In the genomic region with DNA sequence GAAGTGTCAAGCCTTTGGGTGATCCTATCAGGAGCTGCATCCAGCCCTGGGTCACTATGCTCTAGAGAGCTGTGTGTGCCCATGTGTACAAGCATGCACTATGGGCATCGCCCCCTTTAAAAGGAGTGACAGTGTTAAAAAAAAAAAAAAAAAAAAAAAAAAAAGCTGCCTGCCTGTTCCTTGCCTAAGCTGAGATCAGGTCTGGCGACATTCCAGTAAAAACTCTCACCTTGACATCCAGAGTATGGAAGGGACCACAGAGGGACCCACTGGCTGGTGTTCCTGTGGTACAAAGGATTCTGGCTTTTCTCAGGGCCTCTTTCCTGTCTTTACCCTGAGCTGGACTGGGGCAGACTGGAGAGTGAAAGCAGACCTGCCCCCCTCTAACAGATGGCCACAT, we compare ENCODE assay signal across 24 mouse cellular contexts.
DNase-seq lines count a peak whose midpoint lies in the region; ATAC-seq and TF ChIP-seq lines count a peak whose summit lies in the region.
"Had no signal": no experiment of that assay in that cellular context is flagged by ENCODE, and none has a peak within 500 bp of the region (broad histone marks: within the 10 kb centered on the region; RNA-seq: fewer than 3 reads in every experiment).

No protein-coding gene starts in this region.

- in situ Hi-C loops in CH12.LX (cut with MboI; ENCODE audit: low pct_ligation_motif_present, low pct_unique_long_range_greater_than_20kb, low sequenced_read_pairs), result no loop called here

- H3K4me3 ChIP-seq in heart, embryonic 11.5 days (ENCODE audit: low read depth, low read length), result no peak overlapping the region
- H3K4me3 ChIP-seq in kidney, embryonic 16.5 days (ENCODE audit: low read length), result no peak overlapping the region
- H3K4me3 ChIP-seq in CH12.LX (replicated peaks in 1 of 3; ENCODE audit: low read depth in 2 of 3, low read length in 2 of 3, poor library complexity in 1 of 3), result no peak overlapping the region
- H3K4me3 ChIP-seq in forebrain, embryonic 12.5 days (replicated peaks), result no peak overlapping the region
- H3K4me3 ChIP-seq: embryonic facial prominence, embryonic 15.5 days; forebrain, embryonic 15.5 days; heart, embryonic 13.5 days had no signal

- no peak for TF ChIP-seq POLR2A in CH12.LX (IDR thresholded peaks at IDR 0.05; ENCODE audit: low read depth, low read length)

- 0 out of 2 replicates have a peak, but pooled peaks have one; percentile 35 for ATAC-seq in heart, embryonic 11.5 days (replicated peaks; ENCODE audit: insufficient number of reproducible peaks, low FRiP score, low TSS enrichment)
- no peak for ATAC-seq in kidney, embryonic 16.5 days (ENCODE audit: low FRiP score, low TSS enrichment)
- no peak for ATAC-seq in forebrain, embryonic 12.5 days (ENCODE audit: low FRiP score)
- ATAC-seq: forebrain, embryonic 15.5 days; hindbrain, postnatal 0 days; inflammation-experienced regulatory T-cells, adult 6 months; intestine, embryonic 16.5 days; Patski had no signal

- peaks cover 25% of the 10 kb centered on the region for H3K27me3 ChIP-seq in heart, embryonic 11.5 days (ENCODE audit: control insufficient read depth, insufficient read depth, low read length)
- peaks cover 44% of the 10 kb centered on the region for H3K27me3 ChIP-seq in kidney, embryonic 16.5 days (ENCODE audit: insufficient read depth, low read length)
- peaks cover 90% of the 10 kb centered on the region for H3K27me3 ChIP-seq in CH12.LX (replicated peaks)
- peaks cover 68% of the 10 kb centered on the region for H3K27me3 ChIP-seq in forebrain, embryonic 12.5 days

- intact Hi-C loops in heart, postnatal 14 days (cut with DNase I), result no loop called here

- H3K9ac ChIP-seq in heart, embryonic 11.5 days (ENCODE audit: low read depth, low read length), result no peak overlapping the region
- H3K9ac ChIP-seq in kidney, embryonic 16.5 days (replicated peaks; ENCODE audit: low read length), result no peak overlapping the region
- H3K9ac ChIP-seq in CH12.LX (ENCODE audit: insufficient read depth, low read depth), result no peak overlapping the region
- H3K9ac ChIP-seq in forebrain, embryonic 12.5 days, result no peak overlapping the region
- H3K9ac ChIP-seq: embryonic facial prominence, embryonic 15.5 days; forebrain, embryonic 15.5 days; heart, embryonic 13.5 days; hindbrain, embryonic 14.5 days had no signal

- WGBS in heart, embryonic 11.5 days (ENCODE audit: insufficient replicate concordance), result 58% methylated on average over 2 of the region's 2 CpGs
- 61% methylated on average over 2 of the region's 2 CpGs for WGBS in kidney, embryonic 16.5 days
- WGBS in forebrain, embryonic 12.5 days, result 62% methylated on average over 2 of the region's 2 CpGs

- H3K4me1 ChIP-seq in heart, embryonic 11.5 days (ENCODE audit: control insufficient read depth, insufficient read depth, low read length), result no peaks in the 10 kb centered on the region
- peaks cover 3% of the 10 kb centered on the region; the same call in 1 of the 2 replicates for H3K4me1 ChIP-seq in kidney, embryonic 16.5 days (ENCODE audit: insufficient read depth, low read length)
- H3K4me1 ChIP-seq in CH12.LX (ENCODE audit: control insufficient read depth in 1 of 2, insufficient read depth in 2 of 2), result no peaks in the 10 kb centered on the region
- H3K4me1 ChIP-seq in forebrain, embryonic 12.5 days, result peaks cover 7% of the 10 kb centered on the region

- no peaks in the 10 kb centered on the region for H3K79me2 ChIP-seq in CH12.LX (replicated peaks; ENCODE audit: control insufficient read depth, extremely low read depth, insufficient read depth, poor library complexity, severe bottlenecking)

- no peak for TF ChIP-seq EP300 in CH12.LX (IDR thresholded peaks at IDR 0.05; ENCODE audit: low read length)

- TF ChIP-seq CTCF in CH12.LX (conservative IDR thresholded peaks at IDR 0.05 in 1 of 2, IDR thresholded peaks at IDR 0.05 in 1 of 2; ENCODE audit: low read depth in 2 of 2, low read length in 2 of 2), result no peak

- no peaks in the 10 kb centered on the region for H3K9me3 ChIP-seq in heart, embryonic 11.5 days (replicated peaks; ENCODE audit: control insufficient read depth, low read length)
- H3K9me3 ChIP-seq in kidney, embryonic 16.5 days (ENCODE audit: low read length), result no peaks in the 10 kb centered on the region
- H3K9me3 ChIP-seq in CH12.LX (replicated peaks; ENCODE audit: low read length), result no peaks in the 10 kb centered on the region
- H3K9me3 ChIP-seq in forebrain, embryonic 12.5 days, result no peaks in the 10 kb centered on the region
- H3K9me3 ChIP-seq: embryonic facial prominence, embryonic 15.5 days; forebrain, embryonic 15.5 days; heart, embryonic 13.5 days had no signal

- H3K4me2 ChIP-seq in heart, embryonic 11.5 days, result no peak overlapping the region
- no peak overlapping the region for H3K4me2 ChIP-seq in kidney, embryonic 16.5 days (replicated peaks; ENCODE audit: low read depth, low read length)
- no peak overlapping the region for H3K4me2 ChIP-seq in CH12.LX (ENCODE audit: insufficient read depth, low read depth, poor library complexity, severe bottlenecking)
- no peak overlapping the region for H3K4me2 ChIP-seq in forebrain, embryonic 12.5 days
- H3K4me2 ChIP-seq: embryonic facial prominence, embryonic 15.5 days; forebrain, embryonic 15.5 days; heart, embryonic 13.5 days had no signal

- dilution Hi-C loops in CH12.LX (cut with MboI; ENCODE audit: extremely low pct_ligation_motif_present, extremely low pct_unique_long_range_greater_than_20kb, low sequenced_read_pairs), result no loop called here

- no peak for TF ChIP-seq RAD21 in CH12.LX (IDR thresholded peaks at IDR 0.05; ENCODE audit: low read depth, low read length)

- H3K36me3 ChIP-seq in heart, embryonic 11.5 days (ENCODE audit: control insufficient read depth, insufficient read depth, low read length), result no peaks in the 10 kb centered on the region
- H3K36me3 ChIP-seq in kidney, embryonic 16.5 days (ENCODE audit: insufficient read depth, low read length), result no peaks in the 10 kb centered on the region
- no peaks in the 10 kb centered on the region for H3K36me3 ChIP-seq in CH12.LX (replicated peaks in 1 of 2; ENCODE audit: control insufficient read depth in 1 of 2, insufficient read depth in 1 of 2, low read length in 1 of 2)
- H3K36me3 ChIP-seq in forebrain, embryonic 12.5 days (replicated peaks), result no peaks in the 10 kb centered on the region
- H3K36me3 ChIP-seq: embryonic facial prominence, embryonic 15.5 days; forebrain, embryonic 15.5 days; heart, embryonic 13.5 days had no signal

- no peak overlapping the region for H3K27ac ChIP-seq in heart, embryonic 11.5 days (ENCODE audit: low read depth, low read length)
- H3K27ac ChIP-seq in kidney, embryonic 16.5 days (ENCODE audit: low read length), result no peak overlapping the region
- no peak overlapping the region for H3K27ac ChIP-seq in CH12.LX (ENCODE audit: insufficient read depth, low read depth)
- no peak overlapping the region for H3K27ac ChIP-seq in forebrain, embryonic 12.5 days
- H3K27ac ChIP-seq: embryonic facial prominence, embryonic 15.5 days; forebrain, embryonic 15.5 days; heart, embryonic 13.5 days; hindbrain, embryonic 14.5 days; hindbrain, postnatal 0 days had no signal

- DNase-seq in heart, postnatal 14 days, result no peak
- peak; percentile 48 for DNase-seq in kidney, postnatal 14 days
- DNase-seq in CH12.LX (ENCODE audit: extremely low read depth) (no peak), MN1 (ENCODE audit: low spot score) (peak; percentile 25)
- DNase-seq: adrenal gland, postnatal 10 days; adrenal gland, postnatal 36 days; B cell, adult 2 months; cerebellum, adult 11 months; cerebellum, adult 2 months; cerebellum, adult 9-11 months; cerebellum, postnatal 25 days; gastrocnemius, postnatal 25 days; heart, adult 18-20 months had no signal

TF ChIP-seq in CH12.LX, 34 proteins besides CTCF, POLR2A, EP300 and RAD21:
- TF ChIP-seq ZC3H11A (IDR thresholded peaks at IDR 0.05; ENCODE audit: low read depth, low read length) (no peak), MAFK (IDR thresholded peaks at IDR 0.05; ENCODE audit: insufficient replicate concordance, low read length) (no peak), ELF1 (IDR thresholded peaks at IDR 0.05; ENCODE audit: low read depth, low read length) (no peak), UBTF (IDR thresholded peaks at IDR 0.05; ENCODE audit: low read depth, low read length) (no peak), ZNF384 (IDR thresholded peaks at IDR 0.05; ENCODE audit: low read depth, low read length) (peak; percentile 33; the same call in 1 of the 2 replicates)

Comparison
In these comparisons a context has a peak if more than half of its experiments do, and no peak if none do; other contexts are left out.
1. DNase-seq: peak in kidney, postnatal 14 days (single experiment) and MN1 (single experiment); none in heart, postnatal 14 days (0 of 2) and CH12.LX (single experiment).